Mouse (Mus musculus) lung, postnatal 0 days (tissue): Measurements from ENCODE around the gene Rftn1.

Source experiments
- CTCF ChIP-seq: IDR thresholded peaks from 2 replicates; pipeline ENCODE4 v1.5.1; 2016; ENCODE audit warnings: antibody characterized with exemption, mild to moderate bottlenecking
- EP300 ChIP-seq: IDR thresholded peaks from 2 replicates; pipeline ENCODE4 v1.6.1; 2016; ENCODE audit warnings: antibody characterized with exemption, mild to moderate bottlenecking, control low read depth

GRCm38 (mm10) chr17:50125245-50125798, 65.2 kb downstream of the Rftn1 start:
- TF ChIP-seq CTCF (no peak), EP300 (no peak)
